Mouse (Mus musculus): ENCODE data around the gene Zbtb38.

The Zbtb38 gene

GRCm38 (mm10) chr9:96731039-96731895 is 21.4 kb downstream of the Zbtb38 start:
- DNase-seq, result no peak

- no peak for DNase-seq
Measured at GRCm38 (mm10) chr9:96730311-96730625, 22.4 kb downstream of the Zbtb38 start.

GRCm38 (mm10) chr9:96729537-96730310 is 22.9 kb downstream of the Zbtb38 start:
- DNase-seq, result no peak

GRCm38 (mm10) chr9:96728338-96729162 is 24.1 kb downstream of the Zbtb38 start:
- DNase-seq, result no peak

- DNase-seq, result peak; percentile 81
Measured at GRCm38 (mm10) chr9:96727688-96728087, 24.9 kb downstream of the Zbtb38 start.

DNA sequence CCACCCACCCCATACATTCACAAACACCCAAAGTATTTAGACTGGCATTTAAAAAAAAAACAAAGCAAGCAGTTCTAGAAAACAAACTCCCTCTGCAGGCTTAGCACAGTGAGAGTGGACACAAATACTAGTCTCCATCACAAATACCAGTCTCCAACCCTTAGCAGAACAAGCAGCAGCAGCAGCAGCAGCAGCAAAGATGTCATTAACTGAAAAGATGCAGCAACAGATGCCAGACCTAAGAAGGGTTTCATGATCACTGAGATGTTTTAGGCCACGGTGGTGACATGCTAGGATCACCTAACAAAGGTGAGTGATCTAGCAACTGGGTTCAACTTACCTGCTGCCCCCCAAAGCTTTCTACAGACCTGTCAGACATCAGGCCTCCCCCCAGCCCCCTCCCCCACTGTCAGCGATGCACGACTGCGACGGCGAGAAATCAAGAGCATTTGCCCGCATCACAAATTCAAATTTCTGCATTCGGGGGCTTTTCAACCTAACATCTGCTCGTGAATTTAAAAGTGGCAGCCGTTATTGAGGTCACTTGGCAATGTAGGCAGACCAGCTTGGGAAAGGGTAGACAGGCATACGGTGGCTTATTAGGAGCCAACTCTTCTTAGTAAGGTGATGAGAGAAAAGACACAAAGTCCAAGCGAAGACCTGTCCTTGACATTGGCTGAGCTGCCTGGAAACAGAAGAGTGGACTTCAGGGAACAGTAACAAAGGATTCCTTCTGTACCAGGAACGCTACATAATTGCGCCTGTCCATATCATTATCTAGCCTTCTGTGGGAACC is 26.1 kb downstream of the Zbtb38 start:
- no peak for DNase-seq

GRCm38 (mm10) chr9:96725582-96726320 is 26.9 kb downstream of the Zbtb38 start:
- no peak for DNase-seq

DNA sequence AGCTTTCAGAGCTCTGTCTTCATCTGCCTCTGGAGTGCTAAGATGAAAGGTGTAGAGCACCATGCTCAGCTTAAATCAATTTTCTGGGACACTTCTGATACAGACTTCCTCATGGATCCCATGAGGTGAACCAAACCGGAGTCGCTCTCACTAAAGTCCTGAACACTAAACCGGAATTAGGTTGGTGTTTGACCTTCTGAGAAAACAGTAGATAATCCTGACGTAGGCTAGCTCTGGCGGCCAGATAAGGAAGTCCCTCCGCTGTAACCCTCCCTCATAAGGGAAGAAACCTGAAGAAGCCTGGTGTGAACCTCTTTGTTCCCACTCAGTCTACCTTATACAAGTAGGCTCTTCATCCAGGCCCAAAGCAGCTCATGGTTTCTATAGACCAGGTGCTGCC is 29.0 kb downstream of the Zbtb38 start:
- no peak for DNase-seq

GRCm38 (mm10) chr9:96721163-96721799 is 31.4 kb downstream of the Zbtb38 start:
- DNase-seq, result no peak

GRCm38 (mm10) chr9:96720510-96721162 is 32.0 kb downstream of the Zbtb38 start:
- DNase-seq, result no peak

DNA sequence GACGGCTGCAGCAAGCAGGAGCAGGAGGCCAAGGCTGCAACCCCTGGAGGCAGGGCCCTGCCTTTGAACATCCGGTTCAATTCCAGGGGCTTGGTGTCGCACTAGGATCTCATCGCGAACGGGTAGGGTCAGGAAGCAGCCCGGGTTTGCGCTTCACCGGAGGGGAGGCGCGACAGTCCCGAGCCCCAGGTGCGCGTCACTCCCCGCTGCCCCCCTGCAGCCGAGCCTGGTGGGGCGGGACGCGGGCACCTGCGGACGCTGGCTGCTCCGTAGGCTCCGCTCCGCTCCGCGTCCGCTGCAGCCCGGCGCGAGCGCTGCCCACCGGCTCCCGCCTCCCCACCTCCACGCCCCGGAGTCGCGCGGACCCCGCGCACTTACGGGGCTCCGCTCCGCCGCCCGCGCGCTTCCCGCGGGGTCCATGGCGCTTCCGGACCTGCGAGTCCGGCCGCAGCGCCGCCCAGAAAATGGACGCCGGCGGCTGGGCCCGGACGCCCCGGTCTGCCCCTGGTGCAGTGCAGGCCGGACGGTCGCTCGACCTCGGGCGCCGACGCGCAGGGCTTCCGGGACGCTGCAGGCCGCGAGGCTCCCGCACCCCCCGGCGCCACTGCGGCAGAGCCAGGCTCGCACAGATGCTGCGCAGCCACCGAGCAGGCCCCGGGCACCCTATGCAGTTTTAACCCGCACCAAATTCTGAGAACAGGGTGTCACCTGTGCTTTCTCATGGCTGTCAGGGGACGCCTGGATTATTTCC is 33.0 kb downstream of the Zbtb38 start:
- peak; percentile 70 for DNase-seq

- no peak for DNase-seq
Measured at GRCm38 (mm10) chr9:96718888-96719287, 33.7 kb downstream of the Zbtb38 start.

- no peak for DNase-seq
Measured at GRCm38 (mm10) chr9:96718402-96718798, 34.2 kb downstream of the Zbtb38 start.

GRCm38 (mm10) chr9:96717698-96718401 is 34.8 kb downstream of the Zbtb38 start:
- no peak for DNase-seq

- DNase-seq, result no peak
Measured at GRCm38 (mm10) chr9:96716735-96717444, 35.7 kb downstream of the Zbtb38 start.

- no peak for DNase-seq
Measured at GRCm38 (mm10) chr9:96716136-96716535, 36.5 kb downstream of the Zbtb38 start.

DNA sequence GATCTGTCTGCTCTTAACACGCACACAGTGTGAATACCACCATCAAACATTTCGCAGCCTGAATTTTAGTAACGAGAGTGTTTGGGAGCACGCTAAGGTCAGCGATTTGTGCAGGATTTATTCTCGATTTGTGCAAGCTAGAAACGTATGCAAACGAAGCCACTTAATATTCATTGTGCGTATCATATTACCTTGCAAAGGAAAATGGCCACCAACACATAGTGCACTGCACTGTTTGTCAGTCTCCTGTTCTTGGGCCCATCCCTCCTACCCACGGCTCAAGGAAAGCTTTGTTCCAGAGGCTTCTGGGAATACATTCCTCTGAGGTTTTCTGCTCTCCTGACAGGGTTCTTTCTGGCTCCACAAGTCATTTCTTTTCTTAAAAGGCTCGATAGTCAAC is 37.5 kb downstream of the Zbtb38 start:
- no peak for DNase-seq
